Mouse (Mus musculus): Measurements from ENCODE around the gene AY074887. TPM values are rescaled to one million over a fixed set of nuclear protein-coding genes. Genes with fewer than 3 reads are reported as not detected.
A peak's percentile ranks its signal among the peaks of the same experiment; 100 is the strongest.
"Not testable (repeated sequence)": the region's sequence is repeated elsewhere in the genome, so short reads cannot be mapped to it uniquely, and the experiment has no call there.

The AY074887 gene
- polyA plus RNA-seq, 1 experiment from 2014 or later: 0.79 TPM

DNA sequence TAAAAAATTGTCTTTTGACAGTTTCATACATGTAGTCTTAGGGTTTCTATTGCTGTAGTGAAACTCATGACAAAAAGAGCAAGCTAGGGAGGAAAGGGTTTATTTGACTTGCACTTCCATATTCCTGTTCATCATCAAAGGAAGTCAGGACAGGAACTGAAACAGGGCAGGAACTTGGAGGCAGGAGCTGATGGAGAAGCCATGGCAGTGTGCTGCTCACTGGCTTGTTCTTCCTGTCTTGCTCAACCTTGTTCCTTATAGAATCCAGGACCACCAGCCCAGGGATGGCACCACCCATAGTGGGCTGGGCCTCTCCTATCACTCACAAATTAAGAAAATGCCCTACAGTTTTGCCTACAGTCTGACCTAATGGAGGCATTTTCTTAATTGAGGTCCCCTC, 12.9 kb upstream of the AY074887 start:
- H3K9me3 ChIP-seq (ENCODE audit: control insufficient read depth, low read length): no peaks in the 10 kb centered on the region
- no peak overlapping the region for H3K4me2 ChIP-seq
- ATAC-seq (ENCODE audit: low FRiP score) (no peak), DNase-seq (ENCODE audit: low spot score, missing footprints) (no peak)
- no peaks in the 10 kb centered on the region for H3K4me1 ChIP-seq (ENCODE audit: control insufficient read depth, insufficient read depth, low read length)
- no peaks in the 10 kb centered on the region for H3K27me3 ChIP-seq (ENCODE audit: control insufficient read depth, insufficient read depth, low read length)
- peaks cover 8% of the 10 kb centered on the region; the same call in 1 of the 2 replicates for H3K36me3 ChIP-seq (ENCODE audit: control insufficient read depth, insufficient read depth, low read length)
- H3K9ac ChIP-seq (ENCODE audit: low read length): no peak overlapping the region
- no peak overlapping the region for H3K4me3 ChIP-seq (ENCODE audit: low read depth, low read length)
- H3K27ac ChIP-seq (ENCODE audit: low read depth, low read length): no peak overlapping the region

DNA sequence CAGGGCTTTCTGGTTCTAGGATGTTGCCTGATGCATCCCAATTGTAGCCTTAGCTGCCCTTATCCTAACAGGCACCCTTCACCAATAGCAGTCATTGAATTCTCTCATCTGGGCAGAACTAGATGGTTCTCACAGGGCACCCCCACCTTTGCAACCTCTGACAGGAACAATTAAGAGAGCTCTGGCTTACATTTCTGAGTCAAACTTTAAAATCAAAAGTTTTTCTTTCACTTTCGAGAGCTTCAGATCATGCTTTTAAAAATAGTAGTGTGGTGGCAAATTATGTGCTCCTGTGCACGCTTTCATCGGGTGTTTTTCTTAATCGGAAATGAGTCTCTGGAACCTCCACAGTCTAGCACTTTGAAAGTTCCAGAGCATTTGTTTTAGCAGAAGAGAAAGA, 10.3 kb upstream of the AY074887 start:
- no peaks in the 10 kb centered on the region for H3K27me3 ChIP-seq (ENCODE audit: control insufficient read depth, insufficient read depth, low read length)
- H3K27ac ChIP-seq (ENCODE audit: low read depth, low read length): no peak overlapping the region
- peaks cover 18% of the 10 kb centered on the region for H3K36me3 ChIP-seq (ENCODE audit: control insufficient read depth, insufficient read depth, low read length)
- ATAC-seq (ENCODE audit: low FRiP score): no peak
- no peak overlapping the region for H3K9ac ChIP-seq (ENCODE audit: low read length)
- no peak overlapping the region for H3K4me2 ChIP-seq
- no peaks in the 10 kb centered on the region for H3K4me1 ChIP-seq (ENCODE audit: control insufficient read depth, insufficient read depth, low read length)
- 95% methylated on average over 4 of the region's 4 CpGs for whole genome bisulfite sequencing
- H3K4me3 ChIP-seq (ENCODE audit: low read depth, low read length): no peak overlapping the region
- no peak for DNase-seq (ENCODE audit: low spot score, missing footprints)
- no peaks in the 10 kb centered on the region for H3K9me3 ChIP-seq (ENCODE audit: control insufficient read depth, low read length)

DNA sequence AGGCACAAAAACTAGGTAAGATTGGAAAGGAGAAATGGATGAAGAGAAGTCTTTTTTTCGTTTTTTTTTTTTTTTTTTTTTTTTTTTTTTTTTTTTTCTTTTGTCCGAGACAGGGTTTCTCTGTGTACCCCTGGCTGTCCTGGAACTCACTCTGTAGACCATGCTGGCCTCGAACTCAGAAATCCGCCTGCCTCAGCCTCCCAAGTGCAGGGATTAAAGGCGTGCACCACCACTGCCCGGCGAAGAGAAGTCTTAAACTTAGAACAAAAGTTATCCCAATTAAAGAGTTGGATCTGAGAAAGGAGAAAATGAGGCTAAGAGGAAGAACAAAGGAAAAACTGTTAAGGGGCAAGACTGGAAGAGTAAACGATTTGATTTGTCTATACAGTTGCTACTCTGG, 636 bp downstream of the AY074887 start:
- Histone ChIP-seq H3K9ac (ENCODE audit: low read length) (peak overlapping the region; percentile 87), H3K4me2 (peak overlapping the region; percentile 76), H3K4me3 (ENCODE audit: low read depth, low read length) (peak overlapping the region; percentile 85)
- H3K9me3 ChIP-seq (ENCODE audit: control insufficient read depth, low read length); H3K27me3 ChIP-seq (ENCODE audit: control insufficient read depth, insufficient read depth, low read length); DNase-seq (ENCODE audit: low spot score, missing footprints); H3K36me3 ChIP-seq (ENCODE audit: control insufficient read depth, insufficient read depth, low read length); H3K27ac ChIP-seq (ENCODE audit: low read depth, low read length); H3K4me1 ChIP-seq (ENCODE audit: control insufficient read depth, insufficient read depth, low read length): not testable (repeated sequence)
- ATAC-seq (ENCODE audit: low FRiP score): peak; percentile 51; the same call in 1 of the 2 replicates
- WGBS: 61% methylated on average over 8 of the region's 8 CpGs

DNA sequence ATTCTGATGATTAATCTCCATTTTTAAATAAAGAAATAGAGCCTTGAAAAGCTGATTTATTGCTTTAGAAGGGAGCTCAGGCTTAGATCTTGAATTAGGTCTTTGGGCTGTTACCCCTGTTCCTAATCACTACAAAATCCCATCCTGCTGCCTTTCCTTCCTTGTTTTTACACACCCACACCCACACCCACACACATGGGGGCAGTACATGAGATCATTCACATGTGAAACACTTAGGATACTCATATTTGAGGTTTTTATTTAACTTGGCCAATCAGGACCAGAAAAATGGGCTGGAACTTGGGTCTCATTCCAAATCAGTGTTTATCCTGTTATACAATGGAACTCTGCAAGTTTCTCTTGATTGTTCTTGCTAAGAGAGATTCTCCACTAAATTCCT, 1.3 kb downstream of the AY074887 start:
- Histone ChIP-seq H3K9me3 (ENCODE audit: control insufficient read depth, low read length) (no peaks in the 10 kb centered on the region), H3K27ac (ENCODE audit: low read depth, low read length) (no peak overlapping the region), H3K4me3 (ENCODE audit: low read depth, low read length) (no peak overlapping the region), H3K4me2 (no peak overlapping the region), H3K27me3 (ENCODE audit: control insufficient read depth, insufficient read depth, low read length) (no peaks in the 10 kb centered on the region), H3K9ac (ENCODE audit: low read length) (no peak overlapping the region), H3K36me3 (ENCODE audit: control insufficient read depth, insufficient read depth, low read length) (peaks cover under 1% of the 10 kb centered on the region; the same call in 1 of the 2 replicates), H3K4me1 (ENCODE audit: control insufficient read depth, insufficient read depth, low read length) (peaks cover 9% of the 10 kb centered on the region)
- no peak for ATAC-seq (ENCODE audit: low FRiP score)
- no peak for DNase-seq (ENCODE audit: low spot score, missing footprints)

DNA sequence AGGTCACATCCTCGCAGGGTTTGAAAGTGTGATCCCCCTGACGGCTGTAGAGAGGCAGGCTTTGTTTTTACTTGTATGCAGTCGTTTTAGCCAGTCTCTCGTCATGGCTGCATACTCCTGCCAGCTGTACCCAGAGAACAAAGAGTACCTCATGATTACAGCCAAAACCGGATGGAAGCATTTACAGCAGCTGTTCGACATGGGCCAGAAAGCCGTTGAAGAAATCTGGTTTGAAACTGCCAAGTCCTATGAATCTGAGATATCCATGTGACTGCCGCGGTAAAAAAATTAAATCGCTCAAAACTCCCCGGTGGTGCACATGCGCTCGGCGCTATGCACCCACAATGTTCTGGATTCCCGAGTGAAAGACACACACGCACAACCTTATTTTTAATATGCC, 4.5 kb downstream of the AY074887 start:
- no peaks in the 10 kb centered on the region for H3K27me3 ChIP-seq (ENCODE audit: control insufficient read depth, insufficient read depth, low read length)
- DNase-seq (ENCODE audit: low spot score, missing footprints) (no peak), ATAC-seq (ENCODE audit: low FRiP score) (no peak)
- peaks cover under 1% of the 10 kb centered on the region for H3K4me1 ChIP-seq (ENCODE audit: control insufficient read depth, insufficient read depth, low read length)
- H3K9me3 ChIP-seq (ENCODE audit: control insufficient read depth, low read length): no peaks in the 10 kb centered on the region
- H3K9ac ChIP-seq (ENCODE audit: low read length): no peak overlapping the region
- no peak overlapping the region for H3K27ac ChIP-seq (ENCODE audit: low read depth, low read length)
- WGBS: 85% methylated on average over 16 of the region's 16 CpGs
- H3K36me3 ChIP-seq (ENCODE audit: control insufficient read depth, insufficient read depth, low read length): no peaks in the 10 kb centered on the region
- H3K4me3 ChIP-seq (ENCODE audit: low read depth, low read length): no peak overlapping the region
- H3K4me2 ChIP-seq: no peak overlapping the region

DNA sequence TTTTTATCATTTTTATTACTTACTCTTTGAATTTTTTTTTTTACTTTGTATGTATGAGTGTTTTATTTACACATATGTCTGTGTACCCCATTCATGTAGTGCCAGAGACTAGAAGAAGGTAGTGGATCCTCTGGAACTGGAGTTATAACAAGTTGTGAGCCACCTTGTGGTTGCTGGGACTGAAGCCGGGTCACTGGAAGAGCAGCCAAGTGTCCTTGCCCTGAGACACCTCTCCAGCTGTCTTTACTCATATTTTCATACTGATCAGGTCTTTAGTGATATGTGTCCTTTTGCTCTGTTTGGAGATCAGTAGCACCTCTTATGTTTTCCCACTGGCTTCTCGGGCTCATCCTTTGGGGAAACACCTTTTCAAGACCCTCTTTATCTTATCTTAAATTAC, 6.3 kb downstream of the AY074887 start:
- no peak overlapping the region for H3K9ac ChIP-seq (ENCODE audit: low read length)
- no peaks in the 10 kb centered on the region for H3K4me1 ChIP-seq (ENCODE audit: control insufficient read depth, insufficient read depth, low read length)
- H3K9me3 ChIP-seq (ENCODE audit: control insufficient read depth, low read length): no peaks in the 10 kb centered on the region
- H3K4me3 ChIP-seq (ENCODE audit: low read depth, low read length): no peak overlapping the region
- H3K27ac ChIP-seq (ENCODE audit: low read depth, low read length): no peak overlapping the region
- no peak overlapping the region for H3K4me2 ChIP-seq
- no peaks in the 10 kb centered on the region for H3K27me3 ChIP-seq (ENCODE audit: control insufficient read depth, insufficient read depth, low read length)
- DNase-seq (ENCODE audit: low spot score, missing footprints): no peak
- no peaks in the 10 kb centered on the region for H3K36me3 ChIP-seq (ENCODE audit: control insufficient read depth, insufficient read depth, low read length)
- WGBS: 81% methylated on average over 2 of the region's 2 CpGs
- ATAC-seq (ENCODE audit: low FRiP score): no peak

DNA sequence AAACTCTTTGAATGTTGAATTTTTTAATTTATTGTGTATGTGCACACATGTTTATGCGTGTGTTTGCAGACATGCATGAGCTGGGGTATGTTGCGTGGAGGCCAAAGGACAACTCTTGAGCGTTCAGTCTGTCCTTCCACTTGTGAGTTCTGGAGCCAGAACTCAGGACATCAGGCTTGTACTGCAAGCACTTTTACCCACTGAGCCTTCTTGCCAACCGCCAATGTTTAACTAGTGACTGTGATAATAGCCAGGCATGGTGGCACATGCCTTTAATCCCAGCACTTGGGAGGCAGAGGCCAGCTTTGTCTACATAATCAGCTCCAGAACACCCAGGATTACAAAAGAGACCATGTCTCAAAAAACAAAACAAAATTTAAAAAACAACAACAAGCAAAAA, 8.7 kb downstream of the AY074887 start:
- no peak overlapping the region for H3K27ac ChIP-seq (ENCODE audit: low read depth, low read length)
- H3K36me3 ChIP-seq (ENCODE audit: control insufficient read depth, insufficient read depth, low read length): no peaks in the 10 kb centered on the region
- no peak overlapping the region for H3K9ac ChIP-seq (ENCODE audit: low read length)
- 92% methylated on average over 4 of the region's 4 CpGs for WGBS
- no peak overlapping the region for H3K4me2 ChIP-seq
- no peak for DNase-seq (ENCODE audit: low spot score, missing footprints)
- H3K4me1 ChIP-seq (ENCODE audit: control insufficient read depth, insufficient read depth, low read length): no peaks in the 10 kb centered on the region
- H3K27me3 ChIP-seq (ENCODE audit: control insufficient read depth, insufficient read depth, low read length): no peaks in the 10 kb centered on the region
- no peaks in the 10 kb centered on the region for H3K9me3 ChIP-seq (ENCODE audit: control insufficient read depth, low read length)
- no peak overlapping the region for H3K4me3 ChIP-seq (ENCODE audit: low read depth, low read length)
- ATAC-seq (ENCODE audit: low FRiP score): no peak

DNA sequence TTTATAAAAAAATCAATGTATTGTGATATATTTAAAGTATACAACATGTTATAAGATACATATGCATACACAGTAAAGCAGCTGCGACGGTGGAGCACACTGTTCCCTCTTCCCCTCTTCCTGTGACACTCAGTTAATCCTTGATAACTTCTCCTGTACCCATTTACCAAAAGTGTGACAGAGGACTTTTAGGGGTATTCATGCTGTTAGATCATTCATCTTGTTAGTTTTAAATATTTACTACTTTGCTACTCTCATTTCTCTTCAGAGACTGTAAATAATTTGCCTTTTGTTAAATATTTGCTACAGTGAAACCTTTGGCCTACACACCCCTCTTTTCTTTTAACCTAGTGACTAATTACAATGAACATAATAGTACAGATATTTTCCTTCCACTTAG, 18.4 kb downstream of the AY074887 start:
- H3K27ac ChIP-seq (ENCODE audit: low read depth, low read length): no peak overlapping the region
- no peaks in the 10 kb centered on the region for H3K27me3 ChIP-seq (ENCODE audit: control insufficient read depth, insufficient read depth, low read length)
- whole genome bisulfite sequencing: 75% methylated on average over 2 of the region's 2 CpGs
- no peak for DNase-seq (ENCODE audit: low spot score, missing footprints)
- no peak overlapping the region for H3K4me2 ChIP-seq
- no peaks in the 10 kb centered on the region for H3K9me3 ChIP-seq (ENCODE audit: control insufficient read depth, low read length)
- no peak overlapping the region for H3K9ac ChIP-seq (ENCODE audit: low read length)
- no peak overlapping the region for H3K4me3 ChIP-seq (ENCODE audit: low read depth, low read length)
- H3K4me1 ChIP-seq (ENCODE audit: control insufficient read depth, insufficient read depth, low read length): no peaks in the 10 kb centered on the region
- H3K36me3 ChIP-seq (ENCODE audit: control insufficient read depth, insufficient read depth, low read length): no peaks in the 10 kb centered on the region; the same call in 1 of the 2 replicates
- ATAC-seq (ENCODE audit: low FRiP score): no peak

DNA sequence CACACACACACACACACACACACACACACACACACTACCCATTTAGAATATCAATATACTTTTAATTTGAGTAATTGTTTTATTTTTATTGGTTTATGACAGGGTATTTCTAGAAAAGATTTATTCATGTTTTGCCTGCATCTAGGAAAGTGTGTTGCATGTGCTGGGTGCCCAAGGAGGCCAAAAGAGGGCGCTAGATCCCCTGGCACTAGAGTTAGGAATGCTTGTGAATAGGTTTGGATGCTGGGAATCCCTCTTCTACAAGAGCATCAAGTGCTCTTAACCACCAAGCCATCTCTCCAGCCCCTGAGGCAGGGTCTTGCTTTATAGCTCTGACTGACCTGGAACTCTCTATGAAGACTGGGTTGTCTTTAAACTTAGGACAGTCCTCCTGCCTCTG, 19.0 kb downstream of the AY074887 start:
- no peak overlapping the region for H3K9ac ChIP-seq (ENCODE audit: low read length)
- no peak overlapping the region for H3K4me2 ChIP-seq
- DNase-seq (ENCODE audit: low spot score, missing footprints) (peak; percentile 35), ATAC-seq (ENCODE audit: low FRiP score) (no peak)
- 0% methylated on average over 1 of the region's 1 CpGs for WGBS
- no peak overlapping the region for H3K27ac ChIP-seq (ENCODE audit: low read depth, low read length)
- H3K4me3 ChIP-seq (ENCODE audit: low read depth, low read length): no peak overlapping the region
- no peaks in the 10 kb centered on the region for H3K4me1 ChIP-seq (ENCODE audit: control insufficient read depth, insufficient read depth, low read length)
- H3K27me3 ChIP-seq (ENCODE audit: control insufficient read depth, insufficient read depth, low read length): no peaks in the 10 kb centered on the region
- H3K9me3 ChIP-seq (ENCODE audit: control insufficient read depth, low read length): no peaks in the 10 kb centered on the region
- H3K36me3 ChIP-seq (ENCODE audit: control insufficient read depth, insufficient read depth, low read length): no peaks in the 10 kb centered on the region; the same call in 1 of the 2 replicates

DNA sequence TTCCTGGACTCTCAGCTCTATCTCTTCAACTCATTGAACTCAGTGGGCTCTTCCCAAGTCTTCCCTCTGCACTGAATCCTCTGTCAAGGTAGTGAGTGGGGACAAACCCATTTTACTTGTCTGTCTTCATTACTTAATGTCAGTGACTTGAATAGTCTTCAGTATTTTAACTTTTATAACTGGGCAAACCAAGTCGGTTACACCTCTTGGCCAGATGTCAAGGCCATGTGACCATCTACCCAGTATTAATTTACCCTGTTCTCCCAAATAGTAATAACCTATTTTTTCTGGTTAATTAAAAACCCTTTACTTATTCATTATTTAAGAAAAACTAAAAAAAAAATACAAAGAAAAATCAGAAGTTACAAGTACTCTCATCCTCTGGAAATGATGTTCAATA, 20.1 kb downstream of the AY074887 start:
- H3K27me3 ChIP-seq (ENCODE audit: control insufficient read depth, insufficient read depth, low read length): no peaks in the 10 kb centered on the region
- WGBS: 86% methylated on average over 1 of the region's 1 CpGs
- no peak overlapping the region for H3K27ac ChIP-seq (ENCODE audit: low read depth, low read length)
- H3K4me2 ChIP-seq: no peak overlapping the region
- ATAC-seq (ENCODE audit: low FRiP score) (no peak), DNase-seq (ENCODE audit: low spot score, missing footprints) (no peak)
- no peak overlapping the region for H3K9ac ChIP-seq (ENCODE audit: low read length)
- H3K9me3 ChIP-seq (ENCODE audit: control insufficient read depth, low read length): no peaks in the 10 kb centered on the region
- H3K4me1 ChIP-seq (ENCODE audit: control insufficient read depth, insufficient read depth, low read length): no peaks in the 10 kb centered on the region
- H3K4me3 ChIP-seq (ENCODE audit: low read depth, low read length): no peak overlapping the region
- no peaks in the 10 kb centered on the region; the same call in 1 of the 2 replicates for H3K36me3 ChIP-seq (ENCODE audit: control insufficient read depth, insufficient read depth, low read length)

Data from midbrain, embryonic 11.5 days (tissue).